In the genomic region with DNA sequence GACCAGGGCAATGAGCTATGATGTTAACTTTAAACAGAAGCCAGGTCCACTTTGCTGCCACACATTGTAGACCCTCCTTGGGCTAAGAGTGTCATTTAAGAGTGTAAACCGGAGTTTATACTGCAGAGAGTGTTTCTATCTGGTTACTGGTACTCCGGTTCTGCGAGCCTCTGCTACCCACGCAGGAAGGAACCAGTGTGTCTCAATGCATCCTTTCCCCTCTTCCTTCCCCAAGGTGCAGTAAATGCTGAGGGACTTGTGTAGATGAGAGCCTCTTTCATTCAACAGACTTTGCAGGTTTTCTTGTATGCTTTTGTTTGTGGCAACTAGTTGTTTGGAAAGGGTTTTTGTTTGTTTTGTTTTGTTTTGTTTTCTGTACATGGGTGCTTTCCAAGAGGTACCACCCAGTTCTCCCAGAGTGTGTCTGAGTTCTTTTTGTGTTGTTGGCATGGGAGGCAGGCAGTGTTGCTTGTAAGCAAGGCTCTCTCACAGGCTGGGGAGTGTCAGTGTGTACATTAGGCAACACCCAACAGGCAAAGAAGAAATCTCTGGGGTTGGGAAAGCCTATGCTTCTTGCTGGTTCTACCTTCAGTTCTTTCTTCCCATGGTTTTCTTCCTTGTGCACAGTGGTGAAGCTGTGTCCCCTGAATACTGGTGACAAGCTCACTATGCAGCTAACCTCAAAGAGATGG, we compare ENCODE assay signal across 22 mouse cellular contexts.
"Had no signal": no experiment of that assay in that cellular context is flagged by ENCODE, and none has a peak within 500 bp of the region (broad histone marks: within the 10 kb centered on the region; RNA-seq: fewer than 3 reads in every experiment).

No protein-coding gene starts in this region.

- DNase-seq: forebrain, postnatal 0 days; gastrocnemius, postnatal 25 days; heart, adult 2 months; heart, postnatal 14 days; heart, postnatal 36 days; kidney, adult 11 months; kidney, adult 2 months; kidney, adult 9 months; kidney, postnatal 14 days; kidney, postnatal 36 days had no signal

- H3K4me3 ChIP-seq: heart, adult 2 months; heart, embryonic 13.5 days; heart, embryonic 15.5 days; hindbrain, embryonic 13.5 days; hindbrain, embryonic 15.5 days; kidney, embryonic 15.5 days; left cerebral cortex, adult 2 months; limb, embryonic 10.5 days; limb, embryonic 12.5 days had no signal

- H3K4me1 ChIP-seq: heart, embryonic 13.5 days; heart, embryonic 15.5 days had no signal

- H3K9ac ChIP-seq: forebrain, postnatal 0 days; heart, embryonic 13.5 days; heart, embryonic 15.5 days; hindbrain, embryonic 13.5 days; hindbrain, embryonic 15.5 days; kidney, embryonic 15.5 days; limb, embryonic 12.5 days had no signal

- ATAC-seq: forebrain, postnatal 0 days; hindbrain, postnatal 0 days; intestine, embryonic 16.5 days had no signal

- H3K4me2 ChIP-seq: heart, embryonic 11.5 days; heart, embryonic 13.5 days; heart, embryonic 15.5 days; hindbrain, embryonic 13.5 days; hindbrain, embryonic 15.5 days; kidney, embryonic 15.5 days; limb, embryonic 12.5 days had no signal

- H3K27ac ChIP-seq: heart, adult 2 months; heart, embryonic 13.5 days; heart, embryonic 15.5 days; hindbrain, embryonic 13.5 days; hindbrain, embryonic 15.5 days; hindbrain, postnatal 0 days; kidney, embryonic 15.5 days; kidney, postnatal 0 days; left cerebral cortex, adult 2 months; limb, embryonic 10.5 days; limb, embryonic 12.5 days had no signal

- H3K36me3 ChIP-seq: heart, embryonic 13.5 days; heart, embryonic 15.5 days; hindbrain, embryonic 13.5 days; hindbrain, embryonic 15.5 days; kidney, embryonic 15.5 days; limb, embryonic 10.5 days; limb, embryonic 12.5 days had no signal

- H3K27me3 ChIP-seq: heart, embryonic 13.5 days; heart, embryonic 15.5 days; hindbrain, embryonic 13.5 days; hindbrain, embryonic 15.5 days; kidney, embryonic 15.5 days; limb, embryonic 12.5 days had no signal

- H3K9me3 ChIP-seq: heart, embryonic 13.5 days; heart, embryonic 15.5 days; hindbrain, embryonic 13.5 days; hindbrain, embryonic 15.5 days; kidney, embryonic 15.5 days; limb, embryonic 10.5 days; limb, embryonic 12.5 days had no signal
